Mouse (Mus musculus): Measurements from ENCODE around the gene Gprasp2.

- TF ChIP-seq CTCF (IDR thresholded peaks at IDR 0.05; ENCODE audit: extremely low read depth, insufficient read length, insufficient replicate concordance, low read depth, low read length): no peak
- TF ChIP-seq POLR2A (IDR thresholded peaks at IDR 0.05; ENCODE audit: low read depth, low read length): no peak
Measured at GRCm38 (mm10) chrX:135792326-135792725, 46.5 kb upstream of the Gprasp2 start.

Measured in small intestine, adult 2 months (tissue).